Mouse (Mus musculus) cerebellum, adult 2 months (tissue): ENCODE results near the gene Tbc1d5.

Experiments
- CTCF ChIP-seq: fragments of 200-500 bp; IDR thresholded peaks from 2 replicates; pipeline ENCODE4 v1.5.1; 2011; ENCODE audit warnings: low read depth, mild to moderate bottlenecking, control low read depth, low read length, moderate library complexity, borderline replicate concordance; ENCODE audit not compliant: insufficient read depth
- POLR2A ChIP-seq: fragments of 200-500 bp; IDR thresholded peaks from 2 replicates; pipeline ENCODE4 v1.6.1; 2011; ENCODE audit warnings: low read length, control low read depth, borderline replicate concordance; ENCODE audit not compliant: insufficient read depth

DNA sequence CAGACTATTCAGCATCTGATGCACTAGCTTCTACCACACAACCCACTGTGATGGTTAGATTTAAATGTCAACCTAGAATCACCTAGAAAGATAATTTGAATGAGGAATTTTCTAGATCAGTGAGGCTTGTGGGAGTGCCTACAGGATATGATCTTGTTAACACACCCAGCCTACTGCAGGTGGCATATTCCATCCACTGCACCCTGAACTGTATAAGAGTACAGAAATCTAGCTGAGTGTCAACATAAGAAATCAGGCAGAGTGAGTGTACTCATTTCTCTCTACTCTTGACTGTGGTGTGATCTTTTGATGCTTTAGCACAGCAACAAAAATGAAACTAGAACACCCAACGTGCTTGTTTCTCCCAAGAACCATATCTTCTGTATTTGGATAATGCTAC, 6.8 kb downstream of the Tbc1d5 start:
- no peak for TF ChIP-seq CTCF
- no peak for TF ChIP-seq POLR2A
